Mouse (Mus musculus): ENCODE measurements around the gene Bst1. TPM values are rescaled to one million over a fixed set of nuclear protein-coding genes. Genes with fewer than 3 reads are reported as not detected.

Bst1 gene
- total and polyA plus RNA-seq, 3 experiments, result not detected

DNA sequence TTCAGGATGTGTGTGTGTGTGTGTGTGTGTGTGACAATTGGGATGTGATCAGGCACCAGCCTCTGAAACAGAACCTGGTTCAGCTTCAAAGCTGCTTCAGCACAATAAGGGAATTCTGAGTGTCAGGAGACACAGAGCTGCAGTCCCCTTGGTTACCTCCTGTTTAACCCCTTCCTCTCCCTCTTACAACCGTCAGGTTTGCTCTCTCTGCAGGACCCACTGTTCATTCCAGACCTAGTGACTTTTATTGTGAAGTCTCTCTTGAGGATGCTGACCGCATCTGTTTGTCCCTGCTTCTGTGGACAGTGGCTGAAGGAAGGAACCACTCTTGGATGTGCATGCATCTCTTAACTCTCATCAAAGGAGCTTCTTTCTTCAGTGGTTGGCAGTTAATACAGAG lies 27.5 kb downstream of the Bst1 start:
- Histone ChIP-seq H3K79me2 (ENCODE audit: control insufficient read depth, insufficient read depth, low read length, poor library complexity) (no peaks in the 10 kb centered on the region), H3K27me3 (ENCODE audit: control insufficient read depth in 1 of 2, insufficient read depth in 2 of 2, low read length in 2 of 2) (no peaks in the 10 kb centered on the region), H3K4me1 (ENCODE audit: control insufficient read depth in 1 of 2, insufficient read depth in 2 of 2, low read length in 2 of 2) (no peaks in the 10 kb centered on the region), H3K27ac (ENCODE audit: control insufficient read depth, low read depth, low read length) (no peak overlapping the region), H3K36me3 (ENCODE audit: control insufficient read depth in 1 of 2, insufficient read depth in 2 of 2, low read length in 2 of 2) (no peaks in the 10 kb centered on the region), H3K9me3 (replicated peaks; ENCODE audit: insufficient read depth, low read length) (no peaks in the 10 kb centered on the region), H3K9ac (ENCODE audit: control insufficient read depth, low read depth, low read length, poor library complexity, severe bottlenecking) (no peak overlapping the region), H3K4me3 (ENCODE audit: control insufficient read depth in 1 of 2, insufficient read depth in 1 of 2, low read depth in 2 of 2, low read length in 2 of 2) (no peak overlapping the region)
- no peak for DNase-seq (ENCODE audit: low read depth, low spot score)
- TF ChIP-seq TBP (IDR thresholded peaks at IDR 0.05; ENCODE audit: low read depth, low read length) (no peak), ZKSCAN1 (IDR thresholded peaks at IDR 0.05; ENCODE audit: low read depth, low read length) (no peak), TCF12 (IDR thresholded peaks at IDR 0.05; ENCODE audit: low read depth, low read length) (no peak), MAZ (IDR thresholded peaks at IDR 0.05; ENCODE audit: low read depth, low read length) (no peak), E2F4 (IDR thresholded peaks at IDR 0.05; ENCODE audit: borderline replicate concordance, low read depth, low read length) (no peak), SIN3A (IDR thresholded peaks at IDR 0.05; ENCODE audit: low read length) (no peak)

DNA sequence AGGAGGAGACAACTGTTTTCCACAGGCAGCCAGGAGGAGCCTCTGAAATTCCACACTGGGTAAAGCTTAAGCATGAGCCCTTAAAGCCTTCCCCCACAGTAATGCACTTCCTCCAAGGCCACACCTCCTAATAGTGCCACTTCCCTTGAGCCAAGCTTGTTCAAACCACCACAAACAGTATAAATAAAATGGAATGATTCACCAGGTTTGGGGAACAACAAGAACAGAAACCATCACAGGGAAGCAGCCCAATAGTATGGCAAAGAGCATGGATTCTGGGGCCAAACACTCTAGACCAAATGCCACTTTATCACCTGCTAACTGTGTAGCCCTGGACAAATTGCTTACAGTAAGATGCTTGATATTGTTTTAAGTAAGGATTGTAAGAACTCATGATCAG lies 28.9 kb downstream of the Bst1 start:
- TF ChIP-seq POLR2AphosphoS5 (IDR thresholded peaks at IDR 0.05; ENCODE audit: borderline replicate concordance, low read depth, low read length), result no peak
- no peak for TF ChIP-seq E2F4 (IDR thresholded peaks at IDR 0.05; ENCODE audit: borderline replicate concordance, low read depth, low read length)
- Histone ChIP-seq H3K4me1 (ENCODE audit: control insufficient read depth in 1 of 2, insufficient read depth in 2 of 2, low read length in 2 of 2) (no peaks in the 10 kb centered on the region), H3K27ac (ENCODE audit: control insufficient read depth, low read depth, low read length) (no peak overlapping the region), H3K9me3 (replicated peaks; ENCODE audit: insufficient read depth, low read length) (no peaks in the 10 kb centered on the region), H3K4me3 (ENCODE audit: control insufficient read depth in 1 of 2, insufficient read depth in 1 of 2, low read depth in 2 of 2, low read length in 2 of 2) (no peak overlapping the region), H3K79me2 (ENCODE audit: control insufficient read depth, insufficient read depth, low read length, poor library complexity) (no peaks in the 10 kb centered on the region), H3K9ac (ENCODE audit: control insufficient read depth, low read depth, low read length, poor library complexity, severe bottlenecking) (no peak overlapping the region), H3K36me3 (ENCODE audit: control insufficient read depth in 1 of 2, insufficient read depth in 2 of 2, low read length in 2 of 2) (no peaks in the 10 kb centered on the region), H3K27me3 (ENCODE audit: control insufficient read depth in 1 of 2, insufficient read depth in 2 of 2, low read length in 2 of 2) (no peaks in the 10 kb centered on the region)
- DNase-seq (ENCODE audit: low read depth, low spot score), result no peak

- no peak overlapping the region for H3K9ac ChIP-seq (ENCODE audit: control insufficient read depth, low read depth, low read length, poor library complexity, severe bottlenecking)
Measured at GRCm38 (mm10) chr5:43848275-43848674, 29.6 kb downstream of the Bst1 start.

More at GRCm38 (mm10) chr5:43848275-43848674, 29.6 kb downstream of the Bst1 start:
- Histone ChIP-seq H3K79me2 (ENCODE audit: control insufficient read depth, insufficient read depth, low read length, poor library complexity) (no peaks in the 10 kb centered on the region), H3K27me3 (ENCODE audit: control insufficient read depth in 1 of 2, insufficient read depth in 2 of 2, low read length in 2 of 2) (no peaks in the 10 kb centered on the region), H3K27ac (ENCODE audit: control insufficient read depth, low read depth, low read length) (no peak overlapping the region), H3K9me3 (replicated peaks; ENCODE audit: insufficient read depth, low read length) (no peaks in the 10 kb centered on the region), H3K4me3 (ENCODE audit: control insufficient read depth in 1 of 2, insufficient read depth in 1 of 2, low read depth in 2 of 2, low read length in 2 of 2) (no peak overlapping the region), H3K36me3 (ENCODE audit: control insufficient read depth in 1 of 2, insufficient read depth in 2 of 2, low read length in 2 of 2) (no peaks in the 10 kb centered on the region), H3K4me1 (ENCODE audit: control insufficient read depth in 1 of 2, insufficient read depth in 2 of 2, low read length in 2 of 2) (no peaks in the 10 kb centered on the region)
- DNase-seq (ENCODE audit: low read depth, low spot score), result no peak
- no peak for TF ChIP-seq ZKSCAN1 (IDR thresholded peaks at IDR 0.05; ENCODE audit: low read depth, low read length)
- no peak for TF ChIP-seq TCF12 (IDR thresholded peaks at IDR 0.05; ENCODE audit: low read depth, low read length)
- no peak for TF ChIP-seq MAFK (IDR thresholded peaks at IDR 0.05; ENCODE audit: borderline replicate concordance, low read depth, low read length)
- no peak for TF ChIP-seq GATA1 (IDR thresholded peaks at IDR 0.05; ENCODE audit: low read depth, low read length)
- no peak for TF ChIP-seq RCOR1 (IDR thresholded peaks at IDR 0.05; ENCODE audit: low read depth, low read length)
- TF ChIP-seq BHLHE40 (IDR thresholded peaks at IDR 0.05; ENCODE audit: borderline replicate concordance, low read depth, low read length), result no peak
- TF ChIP-seq MAZ (IDR thresholded peaks at IDR 0.05; ENCODE audit: low read depth, low read length), result no peak
- TF ChIP-seq POLR2AphosphoS2 (IDR thresholded peaks at IDR 0.05; ENCODE audit: low read length), result no peak
